8 mouse cellular contexts compared by ENCODE assay signal in the genomic region with DNA sequence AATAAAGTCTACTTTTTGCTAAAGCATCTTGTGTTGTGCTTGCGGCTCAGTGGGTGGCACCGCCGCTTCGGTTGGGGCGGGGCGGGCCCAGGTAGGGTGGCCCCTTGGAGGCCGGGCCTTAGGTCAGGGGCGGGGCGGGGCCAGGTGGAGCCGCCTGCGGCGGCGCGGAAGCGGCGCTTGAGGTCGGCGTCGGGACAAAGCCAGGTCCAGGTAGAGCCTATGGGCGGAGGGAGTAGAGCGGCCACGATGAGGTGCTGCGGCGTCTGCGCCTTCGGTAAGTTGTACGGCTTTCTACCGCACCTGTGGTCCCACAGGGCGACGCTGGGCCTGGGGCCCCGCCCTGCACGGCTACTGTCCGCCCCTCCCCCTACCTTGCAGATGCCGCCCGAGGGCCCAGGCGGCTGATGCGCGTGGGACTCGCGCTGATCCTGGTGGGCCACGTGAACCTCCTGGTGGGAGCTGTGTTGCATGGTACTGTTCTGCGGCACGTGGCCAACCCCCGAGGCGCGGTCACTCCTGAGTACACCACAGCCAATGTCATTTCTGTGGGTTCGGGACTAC. TPM values are rescaled to one million over a fixed set of nuclear protein-coding genes. Genes with fewer than 3 reads are reported as not detected.
A peak's percentile ranks its signal among the peaks of the same experiment; 100 is the strongest.
DNase-seq lines count a peak whose midpoint lies in the region; ATAC-seq and TF ChIP-seq lines count a peak whose summit lies in the region.

A gene (plus strand): TSS at position 151 of the 561 bp plus-strand sequence.

- DNase-seq in heart, embryonic 10.5 days (ENCODE audit: low spot score) = no peak
- no peak for DNase-seq in heart, adult 9 months (ENCODE audit: low spot score in 2 of 2)
- DNase-seq in cerebellum, adult 9-11 months = peak; percentile 42
- no peak for DNase-seq in gonadal fat pad, adult 2 months (ENCODE audit: low read depth)
- DNase-seq in kidney, postnatal 0 days (ENCODE audit: low spot score) = peak; percentile 52
- peak; percentile 61 for DNase-seq in lung, postnatal 14 days
- DNase-seq in adrenal gland, postnatal 4 days (ENCODE audit: low spot score in 2 of 2) = no peak

- peak; percentile 53; the same call in 1 of the 2 replicates for TF ChIP-seq POLR2A in small intestine, adult 2 months (IDR thresholded peaks at IDR 0.05; ENCODE audit: low read depth, low read length)

- H3K9me3 ChIP-seq in heart, embryonic 10.5 days = no peaks in the 10 kb centered on the region
- no peaks in the 10 kb centered on the region for H3K9me3 ChIP-seq in kidney, postnatal 0 days (replicated peaks; ENCODE audit: low read length)

- peaks cover 90% of the 10 kb centered on the region for H3K36me3 ChIP-seq in heart, embryonic 10.5 days
- peaks cover 54% of the 10 kb centered on the region for H3K36me3 ChIP-seq in kidney, postnatal 0 days (ENCODE audit: insufficient read depth, low read length)
- peaks cover 50% of the 10 kb centered on the region for H3K36me3 ChIP-seq in small intestine, adult 2 months (ENCODE audit: control insufficient read depth, insufficient read depth, low read length)

- no peaks in the 10 kb centered on the region for H3K27me3 ChIP-seq in heart, embryonic 10.5 days (ENCODE audit: insufficient read depth, poor library complexity, severe bottlenecking)
- H3K27me3 ChIP-seq in kidney, postnatal 0 days (ENCODE audit: insufficient read depth, low read length) = no peaks in the 10 kb centered on the region
- no peaks in the 10 kb centered on the region for H3K27me3 ChIP-seq in small intestine, adult 2 months (ENCODE audit: control insufficient read depth, insufficient read depth, low read length)

- H3K4me2 ChIP-seq in kidney, postnatal 0 days (ENCODE audit: low read length) = peak within 1 kb of the TSS; percentile 49

- H3K4me3 ChIP-seq in heart, embryonic 10.5 days = peak within 1 kb of the TSS; percentile 59
- peak within 1 kb of the TSS; percentile 20 for H3K4me3 ChIP-seq in kidney, postnatal 0 days (replicated peaks; ENCODE audit: low read depth, low read length)
- peak within 1 kb of the TSS; percentile 82 for H3K4me3 ChIP-seq in small intestine, adult 2 months (ENCODE audit: low read depth, low read length)

- H3K27ac ChIP-seq in heart, embryonic 10.5 days = peak within 1 kb of the TSS; percentile 81
- H3K27ac ChIP-seq in kidney, postnatal 0 days = no peak within 1 kb of the TSS; the same call in 1 of the 2 replicates
- peak within 1 kb of the TSS; percentile 80 for H3K27ac ChIP-seq in small intestine, adult 2 months (ENCODE audit: insufficient read depth, low read depth, low read length)

- peak; percentile 89 for ATAC-seq in kidney, postnatal 0 days (replicated peaks; ENCODE audit: low FRiP score, low read depth)

- no peak for TF ChIP-seq CTCF in kidney, postnatal 0 days (IDR thresholded peaks at IDR 0.05; ENCODE audit: low read depth)
- no peak for TF ChIP-seq CTCF in small intestine, adult 2 months (IDR thresholded peaks at IDR 0.05; ENCODE audit: extremely low read depth, insufficient read length, insufficient replicate concordance, low read depth, low read length)

- H3K9ac ChIP-seq in kidney, postnatal 0 days (ENCODE audit: low read depth, low read length) = peak within 1 kb of the TSS; percentile 25; the same call in 1 of the 2 replicates

- peaks cover 49% of the 10 kb centered on the region for H3K4me1 ChIP-seq in heart, embryonic 10.5 days
- 0 out of 2 replicates have a peak, but pooled peaks cover 4% of the 10 kb centered on the region for H3K4me1 ChIP-seq in kidney, postnatal 0 days (replicated peaks; ENCODE audit: insufficient read depth, low read length)
- peaks cover 14% of the 10 kb centered on the region for H3K4me1 ChIP-seq in small intestine, adult 2 months (ENCODE audit: control insufficient read depth, insufficient read depth, insufficient read length, low read length)

- 15% methylated on average over 44 of the region's 47 CpGs for WGBS in heart, embryonic 10.5 days
- 16% methylated on average over 45 of the region's 47 CpGs for WGBS in kidney, postnatal 0 days
- WGBS in small intestine, adult 2 months = 26% methylated on average over 47 of the region's 47 CpGs

RNA-seq across cellular contexts. Expression of the gene that starts here (rescaled TPM):
- polyA plus RNA-seq in heart, embryonic 10.5 days (2016; fragmentation: Nextera tagmentation; extraction: Ambion mirVana) = 10.2 and 13.1 TPM in 2 replicates
- polyA plus RNA-seq in gonadal fat pad, adult 2 months (2012; rRNA removed) = 36.9 and 38.7 TPM in 2 replicates
- 28.0 and 31.9 TPM in 2 replicates for polyA plus RNA-seq in kidney, postnatal 0 days (2015; fragmentation: Nextera tagmentation; extraction: Ambion mirVana)
- polyA plus RNA-seq in small intestine, adult 2 months (2012; rRNA removed) = 122 and 205 TPM in 2 replicates
- total RNA-seq in adrenal gland, postnatal 4 days (2021) = 1 to 10 TPM; 5.7 to 9.1 TPM

Comparison
In these comparisons a context has a peak if more than half of its experiments do, and no peak if none do; other contexts are left out.
1. DNase-seq: peak in cerebellum, adult 9-11 months (single experiment), kidney, postnatal 0 days (single experiment) and lung, postnatal 14 days (single experiment); none in heart, embryonic 10.5 days (single experiment), heart, adult 9 months (0 of 2), gonadal fat pad, adult 2 months (single experiment) and adrenal gland, postnatal 4 days (0 of 2).
2. H3K4me3 ChIP-seq: peak in every context shown above with its lines; median percentile 82 in small intestine, adult 2 months; 59 in heart, embryonic 10.5 days; 20 in kidney, postnatal 0 days.